In genomic region chr8:126667086-126667720, GRCm38 (mm10) we compare ENCODE assay signal across 8 mouse cellular contexts.
DNase-seq lines count a peak whose midpoint lies in the region; ATAC-seq and TF ChIP-seq lines count a peak whose summit lies in the region.

No protein-coding gene starts in this region.

- no peak for TF ChIP-seq EP300 in CH12.LX (IDR thresholded peaks at IDR 0.05; ENCODE audit: low read length)

- H3K36me3 ChIP-seq in heart, embryonic 15.5 days: no peaks in the 10 kb centered on the region
- H3K36me3 ChIP-seq in CH12.LX (replicated peaks in 1 of 2; ENCODE audit: control insufficient read depth in 1 of 2, insufficient read depth in 1 of 2, low read length in 1 of 2): no peaks in the 10 kb centered on the region
- no peaks in the 10 kb centered on the region for H3K36me3 ChIP-seq in embryonic facial prominence, embryonic 11.5 days (replicated peaks; ENCODE audit: control insufficient read depth, insufficient read depth, low read depth, low read length)
- H3K36me3 ChIP-seq in kidney, postnatal 0 days (ENCODE audit: insufficient read depth, low read length): no peaks in the 10 kb centered on the region

- peaks cover 71% of the 10 kb centered on the region for H3K4me1 ChIP-seq in heart, embryonic 15.5 days (replicated peaks)
- H3K4me1 ChIP-seq in CH12.LX (ENCODE audit: control insufficient read depth in 1 of 2, insufficient read depth in 2 of 2): peaks cover 13 to 21% of the 10 kb centered on the region in 2 experiments
- H3K4me1 ChIP-seq in embryonic facial prominence, embryonic 11.5 days (ENCODE audit: control insufficient read depth, insufficient read depth, low read length): peaks cover 26% of the 10 kb centered on the region
- H3K4me1 ChIP-seq in kidney, postnatal 0 days (replicated peaks; ENCODE audit: insufficient read depth, low read length): peaks cover 53% of the 10 kb centered on the region

- TF ChIP-seq POLR2A in CH12.LX (IDR thresholded peaks at IDR 0.05; ENCODE audit: low read depth, low read length): no peak

- H3K27me3 ChIP-seq in heart, embryonic 15.5 days: no peaks in the 10 kb centered on the region
- H3K27me3 ChIP-seq in CH12.LX (replicated peaks): no peaks in the 10 kb centered on the region
- H3K27me3 ChIP-seq in embryonic facial prominence, embryonic 11.5 days (ENCODE audit: control insufficient read depth, insufficient read depth, low read length): no peaks in the 10 kb centered on the region
- no peaks in the 10 kb centered on the region for H3K27me3 ChIP-seq in kidney, postnatal 0 days (ENCODE audit: insufficient read depth, low read length)

- H3K27ac ChIP-seq in heart, embryonic 15.5 days: peak overlapping the region; percentile 100
- H3K27ac ChIP-seq in CH12.LX (ENCODE audit: insufficient read depth, low read depth): peak overlapping the region; percentile 15
- peak overlapping the region; percentile 94 for H3K27ac ChIP-seq in embryonic facial prominence, embryonic 11.5 days (replicated peaks; ENCODE audit: low read depth, low read length)
- peak overlapping the region; percentile 88 for H3K27ac ChIP-seq in kidney, postnatal 0 days

- dilution Hi-C loops in CH12.LX (cut with MboI; ENCODE audit: extremely low pct_ligation_motif_present, extremely low pct_unique_long_range_greater_than_20kb, low sequenced_read_pairs): no loop called here

- no peak for TF ChIP-seq RAD21 in CH12.LX (IDR thresholded peaks at IDR 0.05; ENCODE audit: low read depth, low read length)

- in situ Hi-C loops in CH12.LX (cut with MboI; ENCODE audit: low pct_ligation_motif_present, low pct_unique_long_range_greater_than_20kb, low sequenced_read_pairs): loop anchor here (10.0 kb wide), 1 partner anchor 52 kb away; no protein-coding TSS in a partner anchor

- H3K4me2 ChIP-seq in heart, embryonic 15.5 days: peak overlapping the region; percentile 43
- H3K4me2 ChIP-seq in CH12.LX (ENCODE audit: insufficient read depth, low read depth, poor library complexity, severe bottlenecking): peak overlapping the region; percentile 48
- H3K4me2 ChIP-seq in embryonic facial prominence, embryonic 11.5 days (ENCODE audit: low read depth, low read length): peak overlapping the region; percentile 26
- H3K4me2 ChIP-seq in kidney, postnatal 0 days (ENCODE audit: low read length): peak overlapping the region; percentile 30; the same call in 1 of the 2 replicates

- peak overlapping the region; percentile 50 for H3K9ac ChIP-seq in heart, embryonic 15.5 days
- no peak overlapping the region for H3K9ac ChIP-seq in CH12.LX (ENCODE audit: insufficient read depth, low read depth)
- peak overlapping the region; percentile 61 for H3K9ac ChIP-seq in embryonic facial prominence, embryonic 11.5 days (replicated peaks; ENCODE audit: low read length)
- H3K9ac ChIP-seq in kidney, postnatal 0 days (ENCODE audit: low read depth, low read length): 0 out of 2 replicates have a peak overlapping the region, but pooled peaks have one; percentile 24

- no peak; the same call in 1 of the 2 replicates for ATAC-seq in heart, embryonic 15.5 days (replicated peaks; ENCODE audit: insufficient number of reproducible peaks, insufficient read depth, low FRiP score, low read depth)
- ATAC-seq in embryonic facial prominence, embryonic 11.5 days (replicated peaks; ENCODE audit: insufficient number of reproducible peaks, low FRiP score, low TSS enrichment, low read depth): peak; percentile 9; the same call in 1 of the 2 replicates
- peak; percentile 6; the same call in 1 of the 2 replicates for ATAC-seq in kidney, postnatal 0 days (replicated peaks; ENCODE audit: low FRiP score, low read depth)
- ATAC-seq in monocyte, adult 5-6 weeks (replicated peaks; ENCODE audit: insufficient number of reproducible peaks, low FRiP score, low TSS enrichment, poor library complexity, severe bottlenecking): peak; percentile 2; the same call in 1 of the 2 replicates

- DNase-seq in heart, adult 9 months (ENCODE audit: low spot score in 2 of 2): no peak
- no peak for DNase-seq in CH12.LX (ENCODE audit: extremely low read depth)
- no peak for DNase-seq in embryonic facial prominence, embryonic 11.5 days (ENCODE audit: low spot score)
- DNase-seq in kidney, postnatal 0 days (ENCODE audit: low spot score): no peak
- no peak for DNase-seq in spleen, adult 12 weeks (ENCODE audit: low spot score)
- no peak for DNase-seq in yolk sac, embryonic 10.5 days (ENCODE audit: low spot score)

- peak overlapping the region; percentile 9; the same call in 1 of the 2 replicates for H3K4me3 ChIP-seq in heart, embryonic 15.5 days
- no peak overlapping the region for H3K4me3 ChIP-seq in CH12.LX (replicated peaks in 1 of 3; ENCODE audit: low read depth in 2 of 3, low read length in 2 of 3, poor library complexity in 1 of 3)
- no peak overlapping the region for H3K4me3 ChIP-seq in embryonic facial prominence, embryonic 11.5 days (ENCODE audit: low read depth, low read length)
- no peak overlapping the region for H3K4me3 ChIP-seq in kidney, postnatal 0 days (replicated peaks; ENCODE audit: low read depth, low read length)

- TF ChIP-seq CTCF in CH12.LX (conservative IDR thresholded peaks at IDR 0.05 in 1 of 2, IDR thresholded peaks at IDR 0.05 in 1 of 2; ENCODE audit: low read depth in 2 of 2, low read length in 2 of 2): no peak
- no peak for TF ChIP-seq CTCF in kidney, postnatal 0 days (IDR thresholded peaks at IDR 0.05; ENCODE audit: low read depth)

- no peaks in the 10 kb centered on the region for H3K79me2 ChIP-seq in CH12.LX (replicated peaks; ENCODE audit: control insufficient read depth, extremely low read depth, insufficient read depth, poor library complexity, severe bottlenecking)

- WGBS in heart, embryonic 15.5 days: 45% methylated on average over 12 of the region's 12 CpGs
- WGBS in embryonic facial prominence, embryonic 11.5 days: 57% methylated on average over 12 of the region's 12 CpGs
- WGBS in kidney, postnatal 0 days: 38% methylated on average over 12 of the region's 12 CpGs

- no peaks in the 10 kb centered on the region for H3K9me3 ChIP-seq in heart, embryonic 15.5 days (replicated peaks)
- no peaks in the 10 kb centered on the region for H3K9me3 ChIP-seq in CH12.LX (replicated peaks; ENCODE audit: low read length)
- no peaks in the 10 kb centered on the region for H3K9me3 ChIP-seq in embryonic facial prominence, embryonic 11.5 days (replicated peaks; ENCODE audit: control insufficient read depth, low read length)
- H3K9me3 ChIP-seq in kidney, postnatal 0 days (replicated peaks; ENCODE audit: low read length): no peaks in the 10 kb centered on the region

TF ChIP-seq in CH12.LX, 34 proteins besides CTCF, POLR2A, EP300 and RAD21:
- no peak for TF ChIP-seq NRF1 (IDR thresholded peaks at IDR 0.05; ENCODE audit: low read depth, low read length)
- TF ChIP-seq CHD1 (IDR thresholded peaks at IDR 0.05; ENCODE audit: low read depth, low read length): no peak
- no peak for TF ChIP-seq MYC (IDR thresholded peaks at IDR 0.05; ENCODE audit: low read depth, low read length)
- no peak for TF ChIP-seq JUND (conservative IDR thresholded peaks at IDR 0.05; ENCODE audit: low read depth, low read length)
- TF ChIP-seq GABPA (IDR thresholded peaks at IDR 0.05; ENCODE audit: insufficient replicate concordance, low read depth, low read length): no peak
- no peak for TF ChIP-seq POLR2AphosphoS2 (IDR thresholded peaks at IDR 0.05; ENCODE audit: low read depth, low read length)
- TF ChIP-seq IRF4 (IDR thresholded peaks at IDR 0.05; ENCODE audit: low read depth, low read length): no peak
- no peak for TF ChIP-seq SIN3A (IDR thresholded peaks at IDR 0.05; ENCODE audit: low read length)
- no peak for TF ChIP-seq TCF12 (IDR thresholded peaks at IDR 0.05; ENCODE audit: low read depth, low read length)
- no peak for TF ChIP-seq MAZ (IDR thresholded peaks at IDR 0.05; ENCODE audit: low read depth, low read length)
- no peak for TF ChIP-seq USF2 (conservative IDR thresholded peaks at IDR 0.05; ENCODE audit: low read depth, low read length)
- TF ChIP-seq RCOR1 (conservative IDR thresholded peaks at IDR 0.05; ENCODE audit: low read depth, low read length): no peak
- no peak for TF ChIP-seq KAT2A (IDR thresholded peaks at IDR 0.05; ENCODE audit: insufficient replicate concordance, low read length)

Comparison
In these comparisons a context has a peak if more than half of its experiments do, and no peak if none do; other contexts are left out.
1. H3K27ac ChIP-seq: peak in every context shown above with its lines; median percentile 100 in heart, embryonic 15.5 days; 94 in embryonic facial prominence, embryonic 11.5 days; 88 in kidney, postnatal 0 days; 15 in CH12.LX.